ENCODE assay signal across 39 mouse cellular contexts in the genomic region with DNA sequence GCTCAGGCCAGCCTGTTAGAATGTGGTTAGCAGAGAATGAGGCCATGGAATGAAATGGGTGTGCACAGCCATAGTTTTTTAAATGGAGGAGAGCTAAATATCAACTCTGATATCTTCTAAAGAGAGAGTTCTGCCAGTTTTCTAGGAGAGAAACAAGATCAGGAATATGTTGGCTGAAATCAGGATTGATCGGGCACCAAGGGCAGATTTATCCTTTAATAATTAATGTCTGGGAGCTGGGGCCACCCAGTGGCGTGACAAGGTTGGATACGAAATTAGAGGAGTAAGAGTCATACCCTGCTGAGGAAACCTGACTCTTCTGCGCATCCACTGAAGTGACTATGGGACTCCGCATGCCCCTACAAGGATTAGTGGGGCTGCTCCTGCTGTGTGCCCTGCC. TPM values are rescaled to one million over a fixed set of nuclear protein-coding genes. Genes with fewer than 3 reads are reported as not detected.
"Had no signal": no experiment of that assay in that cellular context is flagged by ENCODE, and none has a peak within 500 bp of the region (broad histone marks: within the 10 kb centered on the region; RNA-seq: fewer than 3 reads in every experiment).

A gene (plus strand): TSS at position 302 of the 400 bp plus-strand sequence.

- H3K4me3 ChIP-seq: limb, embryonic 10.5 days; limb, embryonic 12.5 days; limb, embryonic 13.5 days; limb, embryonic 15.5 days; liver, embryonic 12.5 days; liver, embryonic 13.5 days; liver, embryonic 15.5 days; lung, embryonic 15.5 days; megakaryocyte, embryonic 14.5 days; midbrain, embryonic 10.5 days; midbrain, embryonic 12.5 days; midbrain, embryonic 13.5 days; midbrain, embryonic 15.5 days; myocyte; neural tube, embryonic 12.5 days had no signal

- H3K9me3 ChIP-seq: limb, embryonic 10.5 days; limb, embryonic 12.5 days; limb, embryonic 13.5 days; limb, embryonic 15.5 days; liver, embryonic 13.5 days; liver, embryonic 15.5 days; lung, embryonic 15.5 days; midbrain, embryonic 12.5 days; midbrain, embryonic 13.5 days; midbrain, embryonic 15.5 days; neural tube, embryonic 12.5 days had no signal

- H3K36me3 ChIP-seq: limb, embryonic 10.5 days; limb, embryonic 12.5 days; limb, embryonic 13.5 days; limb, embryonic 15.5 days; liver, embryonic 12.5 days; liver, embryonic 13.5 days; liver, embryonic 15.5 days; lung, embryonic 15.5 days; midbrain, embryonic 10.5 days; midbrain, embryonic 12.5 days; midbrain, embryonic 13.5 days; midbrain, embryonic 15.5 days; neural tube, embryonic 12.5 days had no signal

- ATAC-seq: liver, embryonic 12.5 days; lung, postnatal 0 days; midbrain, embryonic 13.5 days; midbrain, embryonic 15.5 days; midbrain, embryonic 16.5 days had no signal

- DNase-seq: left cerebral cortex, postnatal 4 days; liver; liver, embryonic 13.5 days; lung, adult 2 months; lung, embryonic 14.5 days; lung, postnatal 10 days; lung, postnatal 14 days; lung, postnatal 36 days; lung, postnatal 4 days; midbrain, embryonic 14.5 days had no signal

- H3K4me1 ChIP-seq: limb, embryonic 10.5 days; limb, embryonic 12.5 days; limb, embryonic 13.5 days; limb, embryonic 15.5 days; liver, embryonic 12.5 days; liver, embryonic 13.5 days; liver, embryonic 15.5 days; lung, embryonic 15.5 days; megakaryocyte, embryonic 14.5 days; midbrain, embryonic 10.5 days; midbrain, embryonic 12.5 days; midbrain, embryonic 13.5 days; midbrain, embryonic 15.5 days; neural tube, embryonic 12.5 days had no signal

- H3K27me3 ChIP-seq: limb, embryonic 12.5 days; limb, embryonic 13.5 days; limb, embryonic 15.5 days; liver, embryonic 12.5 days; liver, embryonic 13.5 days; liver, embryonic 15.5 days; lung, embryonic 15.5 days; megakaryocyte, embryonic 14.5 days; midbrain, embryonic 12.5 days; midbrain, embryonic 13.5 days; midbrain, embryonic 15.5 days; neural tube, embryonic 12.5 days had no signal

- H3K9ac ChIP-seq: limb, embryonic 12.5 days; limb, embryonic 13.5 days; limb, embryonic 15.5 days; liver, embryonic 12.5 days; liver, embryonic 13.5 days; liver, embryonic 14.5 days; liver, embryonic 15.5 days; lung, embryonic 14.5 days; lung, embryonic 15.5 days; midbrain, embryonic 12.5 days; midbrain, embryonic 13.5 days; midbrain, embryonic 15.5 days; neural tube, embryonic 12.5 days had no signal

- H3K4me2 ChIP-seq: limb, embryonic 12.5 days; limb, embryonic 13.5 days; limb, embryonic 15.5 days; liver, embryonic 11.5 days; liver, embryonic 12.5 days; liver, embryonic 13.5 days; liver, embryonic 15.5 days; lung, embryonic 14.5 days; lung, embryonic 15.5 days; midbrain, embryonic 11.5 days; midbrain, embryonic 12.5 days; midbrain, embryonic 13.5 days; midbrain, embryonic 15.5 days; neural tube, embryonic 12.5 days had no signal

- H3K27ac ChIP-seq: limb, embryonic 10.5 days; limb, embryonic 12.5 days; limb, embryonic 13.5 days; limb, embryonic 15.5 days; liver, embryonic 12.5 days; liver, embryonic 13.5 days; liver, embryonic 14.5 days; liver, embryonic 15.5 days; lung, embryonic 15.5 days; macrophage; midbrain, embryonic 10.5 days; midbrain, embryonic 12.5 days; midbrain, embryonic 13.5 days; midbrain, embryonic 15.5 days; neural tube, embryonic 12.5 days had no signal

RNA-seq across cellular contexts. Expression of the gene that starts here (rescaled TPM):
- total RNA-seq: left cerebral cortex, postnatal 10 days; left cerebral cortex, postnatal 25 days; left cerebral cortex, postnatal 36 days; megakaryocyte-erythroid progenitor cell, adult 5-6 weeks; midbrain, postnatal 0 days; monocyte, adult 5-6 weeks had no signal
- polyA plus RNA-seq: limb, embryonic 10.5 days; limb, embryonic 11.5 days; limb, embryonic 12.5 days; limb, embryonic 13.5 days; limb, embryonic 15.5 days; liver, embryonic 11.5 days; liver, embryonic 12.5 days; liver, embryonic 13.5 days; liver, embryonic 15.5 days; lung, embryonic 14.5 days; lung, embryonic 15.5 days; lung, embryonic 16.5 days; lung, postnatal 0 days; macrophage; midbrain, embryonic 10.5 days; midbrain, embryonic 11.5 days; midbrain, embryonic 12.5 days; midbrain, embryonic 13.5 days; midbrain, embryonic 14.5 days; midbrain, embryonic 15.5 days; midbrain, embryonic 16.5 days; midbrain, postnatal 0 days; myocyte; neural tube, embryonic 11.5 days; neural tube, embryonic 12.5 days had no signal
